Mouse (Mus musculus) limb, embryonic 11.5 days (tissue): ENCODE results near the gene Eif3c. TPM values are rescaled to one million over a fixed set of nuclear protein-coding genes. Genes with fewer than 3 reads are reported as not detected.
A peak's percentile ranks its signal among the peaks of the same experiment; 100 is the strongest.

Experiments used
- ATAC-seq: fragments of 200-750 bp; cut with Nextera tagmentation; 2 replicates; pipeline ENCODE4 v1.8.0; 2017; ENCODE audit warnings: low read depth; ENCODE audit not compliant: insufficient number of reproducible peaks, low FRiP score, low TSS enrichment
- DNase-seq: peaks from one replicate; pipeline ENCODE4 v3.0.0-alpha.2; 2015; ENCODE audit warnings: low spot score
- H3K27ac ChIP-seq: fragments of 300-500 bp; sonication (generic); replicated peaks from 2 replicates; pipeline ENCODE4 v1.5.1; 2014; ENCODE audit warnings: low read depth, mild to moderate bottlenecking, low read length
- H3K27me3 ChIP-seq: fragments of 300-500 bp; sonication (generic); 2 replicates; pipeline ENCODE4 v1.6.1; 2014; ENCODE audit warnings: mild to moderate bottlenecking, low read length, mixed read lengths; ENCODE audit not compliant: control insufficient read depth, insufficient read depth
- H3K36me3 ChIP-seq: fragments of 300-500 bp; sonication (generic); 2 replicates; pipeline ENCODE4 v1.6.1; 2014; ENCODE audit warnings: mild to moderate bottlenecking, low read length, moderate library complexity, mixed read lengths; ENCODE audit not compliant: control insufficient read depth, insufficient read depth
- H3K4me1 ChIP-seq: fragments of 300-500 bp; sonication (generic); 2 replicates; pipeline ENCODE4 v1.6.1; 2014; ENCODE audit warnings: low read length, mixed read lengths; ENCODE audit not compliant: control insufficient read depth, insufficient read depth
- H3K4me2 ChIP-seq: fragments of 300-500 bp; sonication (generic); 2 replicates; pipeline ENCODE4 v1.6.1; 2014; ENCODE audit warnings: low read depth, mild to moderate bottlenecking, moderate library complexity; ENCODE audit not compliant: severe bottlenecking
- H3K4me3 ChIP-seq: fragments of 300-500 bp; sonication (generic); 2 replicates; pipeline ENCODE4 v1.5.1; 2014; ENCODE audit warnings: low read depth, low read length
- H3K9ac ChIP-seq: fragments of 300-500 bp; sonication (generic); 2 replicates; pipeline ENCODE4 v1.6.1; 2014; ENCODE audit warnings: mild to moderate bottlenecking, low read length
- H3K9me3 ChIP-seq: fragments of 300-500 bp; sonication (generic); 2 replicates; pipeline ENCODE4 v1.6.1; 2016; ENCODE audit warnings: low read length; ENCODE audit not compliant: control insufficient read depth
- WGBS: fragments of 180-500 bp; shearing (Covaris S2); extraction: QIAGEN DNeasy Blood & Tissue Kit; methylation state at CpG from one replicate; pipeline ENCODE4 v1.1.7; 2014; 5-methylcytosine and 5-hydroxymethylcytosine counted together
- polyA plus RNA-seq: library from polyadenylated mRNA; unstranded; fragments of >200 nt; fragmentation: Nextera tagmentation; extraction: Ambion mirVana; gene quantifications from 2 replicates; pipeline ENCODE4 v1.2.1, GENCODE M21; 2014

Eif3c gene
- polyA plus RNA-seq, 1 experiment from 2014 or later: 195 TPM

DNA sequence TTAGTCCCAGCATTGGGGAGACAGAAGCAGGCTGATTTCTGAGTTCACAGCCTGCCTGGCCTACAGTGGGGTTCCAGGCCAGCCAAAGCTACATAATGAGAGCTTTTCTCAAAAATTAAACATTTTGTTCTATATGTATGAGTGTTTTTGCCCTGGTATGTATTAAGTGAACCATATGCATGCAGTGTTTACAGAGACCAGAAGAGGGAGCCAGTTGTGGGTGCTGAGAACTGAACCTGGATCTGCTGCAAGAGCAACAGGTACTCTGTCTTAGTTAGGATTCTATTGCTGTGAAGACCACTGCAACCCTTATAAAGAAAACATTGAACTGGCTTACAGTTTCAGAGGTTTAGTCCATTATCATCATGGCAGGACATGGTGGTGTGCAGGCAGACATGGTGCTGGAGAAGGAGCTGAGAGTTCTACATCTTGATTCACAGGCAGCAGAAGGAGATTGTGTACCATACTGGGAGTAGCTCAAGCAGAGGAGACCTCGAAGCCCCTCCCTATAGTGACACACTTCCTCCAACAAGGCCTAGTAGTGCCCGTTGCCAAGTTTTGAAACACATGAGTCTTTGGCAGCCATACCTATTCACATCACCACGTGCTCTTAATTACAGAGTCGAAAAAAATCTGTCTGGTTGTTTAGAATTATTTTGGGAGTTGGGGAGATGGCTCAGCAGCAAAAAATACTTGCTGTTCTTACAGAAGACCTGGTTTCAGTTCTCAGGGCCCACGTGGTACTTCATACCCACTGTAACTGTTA lies 28.2 kb downstream of the Eif3c start:
- Histone ChIP-seq H3K4me1 (no peaks in the 10 kb centered on the region), H3K27me3 (peaks cover 8% of the 10 kb centered on the region; the same call in 1 of the 2 replicates), H3K4me2 (no peak overlapping the region), H3K27ac (no peak overlapping the region), H3K9ac (no peak overlapping the region), H3K36me3 (no peaks in the 10 kb centered on the region), H3K4me3 (no peak overlapping the region), H3K9me3 (no peaks in the 10 kb centered on the region)
- DNase-seq (peak; percentile 58), ATAC-seq (no peak)
- 76% methylated on average over 5 of the region's 5 CpGs for WGBS

DNA sequence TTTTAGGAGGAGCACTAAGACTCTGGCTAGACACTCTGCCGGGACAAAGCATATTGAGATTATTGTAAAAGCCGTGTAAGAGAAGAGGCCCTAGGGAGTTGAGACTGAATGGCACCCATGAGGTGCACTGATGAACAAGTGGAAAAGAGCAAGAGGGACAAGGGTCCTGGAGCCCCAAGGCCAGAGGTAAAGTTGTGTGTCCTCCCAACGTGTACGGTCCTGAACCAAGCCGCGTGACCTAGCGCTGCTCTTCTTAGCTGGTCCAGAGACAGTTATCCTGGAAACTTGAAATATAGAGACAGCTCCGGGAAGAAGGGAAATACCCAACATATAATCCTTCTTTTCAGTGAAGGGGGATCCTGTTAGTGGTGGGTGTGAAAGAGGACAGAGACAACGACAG lies 29.7 kb downstream of the Eif3c start:
- Histone ChIP-seq H3K4me2 (peak overlapping the region; percentile 77; the same call in 1 of the 2 replicates), H3K9ac (peak overlapping the region; percentile 74; the same call in 1 of the 2 replicates), H3K27me3 (peaks cover 8% of the 10 kb centered on the region; the same call in 1 of the 2 replicates), H3K27ac (no peak overlapping the region), H3K4me1 (no peaks in the 10 kb centered on the region), H3K36me3 (no peaks in the 10 kb centered on the region), H3K9me3 (no peaks in the 10 kb centered on the region), H3K4me3 (peak overlapping the region; percentile 39)
- DNase-seq (peak; percentile 31), ATAC-seq (no peak)
- WGBS: 58% methylated on average over 9 of the region's 9 CpGs

DNA sequence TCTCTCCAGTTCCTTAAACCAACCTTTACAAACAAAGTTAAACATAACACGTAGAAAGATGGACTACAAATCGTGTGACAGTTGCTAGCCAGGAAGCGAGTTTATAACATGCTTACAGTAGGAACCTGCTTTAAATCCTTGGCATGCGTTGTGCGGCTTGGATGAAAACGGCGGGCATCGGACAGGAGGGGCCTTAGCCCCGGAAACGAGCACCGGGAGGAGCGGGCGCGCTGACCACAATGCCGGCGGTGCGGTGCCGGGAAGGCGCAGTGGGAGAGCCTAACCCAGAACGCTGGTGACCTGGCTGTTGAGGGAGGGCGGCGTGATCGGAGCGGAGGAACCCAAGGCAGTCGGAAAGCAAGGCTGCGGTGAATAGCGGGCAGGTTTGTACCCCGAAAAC lies 30.4 kb downstream of the Eif3c start:
- Histone ChIP-seq H3K4me1 (no peaks in the 10 kb centered on the region), H3K9me3 (no peaks in the 10 kb centered on the region), H3K27ac (no peak overlapping the region), H3K27me3 (peaks cover 8% of the 10 kb centered on the region; the same call in 1 of the 2 replicates), H3K9ac (peak overlapping the region; percentile 74), H3K4me2 (peak overlapping the region; percentile 77), H3K36me3 (no peaks in the 10 kb centered on the region), H3K4me3 (peak overlapping the region; percentile 39)
- WGBS: 3% methylated on average over 28 of the region's 28 CpGs
- ATAC-seq (no peak), DNase-seq (peak; percentile 65)

DNA sequence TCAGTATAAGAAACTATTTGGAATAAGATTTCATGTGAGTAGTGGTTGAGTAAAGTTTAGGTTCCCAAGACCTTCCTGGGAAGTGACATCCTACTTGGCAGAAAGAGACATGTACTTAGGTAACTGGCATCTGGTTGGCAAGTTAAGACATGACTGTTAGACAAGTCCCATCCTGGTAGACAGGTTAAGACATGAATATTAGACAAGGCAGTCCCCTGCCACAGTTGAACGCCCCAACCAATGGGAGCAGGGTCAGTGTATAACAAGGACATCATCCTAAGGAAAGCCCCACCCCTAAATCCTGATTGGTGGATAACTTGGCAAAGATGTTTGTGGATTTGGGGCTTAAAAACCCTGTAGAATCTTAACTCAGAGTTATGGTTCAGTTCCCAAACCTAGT lies 32.8 kb downstream of the Eif3c start:
- Histone ChIP-seq H3K9me3 (no peaks in the 10 kb centered on the region), H3K27ac (no peak overlapping the region), H3K9ac (no peak overlapping the region), H3K4me2 (no peak overlapping the region), H3K27me3 (peaks cover 8% of the 10 kb centered on the region; the same call in 1 of the 2 replicates), H3K4me1 (no peaks in the 10 kb centered on the region), H3K4me3 (no peak overlapping the region), H3K36me3 (no peaks in the 10 kb centered on the region)
- DNase-seq (no peak), ATAC-seq (no peak)
- 59% methylated on average over 1 of the region's 1 CpGs for WGBS

DNA sequence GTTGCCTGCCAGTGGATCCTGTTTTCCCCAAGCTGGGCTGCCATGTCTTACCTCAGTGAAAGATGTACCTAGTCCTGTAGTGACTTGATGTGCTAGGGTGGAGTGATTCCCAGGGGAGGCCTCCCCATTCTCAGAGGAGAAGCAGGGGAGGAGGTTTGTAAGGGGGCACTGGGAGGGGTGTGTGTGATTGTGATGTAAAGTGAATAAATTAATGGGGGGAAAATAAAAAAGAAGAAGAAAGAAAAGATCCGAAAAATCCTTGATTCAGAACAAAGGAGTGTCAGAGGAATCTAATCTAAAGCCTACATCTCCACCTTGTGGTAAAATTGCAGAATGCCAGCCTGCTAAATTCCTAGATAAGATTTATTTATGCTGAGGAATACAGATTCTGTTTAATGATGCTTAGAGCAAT lies 38.0 kb downstream of the Eif3c start:
- Histone ChIP-seq H3K27ac (no peak overlapping the region), H3K4me1 (no peaks in the 10 kb centered on the region), H3K9ac (peak overlapping the region; percentile 55), H3K4me3 (no peak overlapping the region), H3K27me3 (no peaks in the 10 kb centered on the region), H3K9me3 (no peaks in the 10 kb centered on the region), H3K36me3 (no peaks in the 10 kb centered on the region), H3K4me2 (no peak overlapping the region)
- ATAC-seq: no peak
- peak; percentile 54 for DNase-seq
- WGBS: 11% methylated on average over 1 of the region's 1 CpGs

DNA sequence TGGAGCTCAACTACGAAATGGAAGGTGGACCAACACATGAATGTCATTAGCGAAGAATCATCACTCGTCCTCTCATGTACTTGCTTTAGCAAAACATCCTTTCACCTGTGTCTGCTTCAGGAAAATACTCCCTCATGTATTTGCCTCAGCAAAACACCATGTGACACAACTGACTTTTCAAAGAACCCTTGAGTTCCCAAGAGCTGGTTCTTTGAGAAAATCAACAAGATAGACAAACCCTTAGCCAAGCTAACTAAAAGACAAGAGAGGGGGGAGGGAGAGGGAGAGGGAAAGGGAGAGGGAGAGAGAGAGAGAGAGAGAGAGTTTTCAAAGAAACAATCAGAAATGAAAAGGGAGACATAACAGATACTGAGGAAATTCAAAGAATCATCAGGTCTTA lies 42.9 kb downstream of the Eif3c start:
- Histone ChIP-seq H3K4me3 (no peak overlapping the region), H3K4me2 (no peak overlapping the region), H3K9me3 (no peaks in the 10 kb centered on the region), H3K27ac (no peak overlapping the region), H3K27me3 (no peaks in the 10 kb centered on the region), H3K4me1 (no peaks in the 10 kb centered on the region), H3K36me3 (no peaks in the 10 kb centered on the region), H3K9ac (no peak overlapping the region)
- no peak for DNase-seq
- 79% methylated on average over 3 of the region's 3 CpGs for WGBS
- no peak for ATAC-seq

DNA sequence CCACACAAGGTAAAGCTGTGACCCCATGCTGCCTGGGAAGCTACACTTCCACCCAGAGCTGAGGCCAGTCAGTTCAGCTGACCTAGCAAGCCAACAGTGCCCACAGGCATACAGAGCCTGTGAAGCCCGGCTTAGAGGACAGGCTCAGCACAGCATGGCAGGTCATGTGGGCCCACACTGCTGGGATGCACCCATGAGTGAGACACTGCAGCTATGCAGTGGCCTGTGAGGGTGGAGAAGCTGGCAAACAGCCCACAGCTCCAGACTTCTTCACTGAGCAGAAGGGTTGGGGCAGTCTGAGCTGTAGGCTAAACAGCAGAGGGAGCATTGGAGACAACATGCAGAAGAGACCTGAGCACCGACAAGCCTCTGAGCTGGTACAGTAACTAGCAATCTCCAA lies 46.7 kb downstream of the Eif3c start:
- Histone ChIP-seq H3K4me1 (no peaks in the 10 kb centered on the region), H3K36me3 (no peaks in the 10 kb centered on the region), H3K4me2 (no peak overlapping the region), H3K9ac (no peak overlapping the region), H3K9me3 (no peaks in the 10 kb centered on the region), H3K4me3 (no peak overlapping the region), H3K27me3 (no peaks in the 10 kb centered on the region), H3K27ac (no peak overlapping the region)
- ATAC-seq (no peak), DNase-seq (no peak)
- WGBS: 65% methylated on average over 2 of the region's 2 CpGs

DNA sequence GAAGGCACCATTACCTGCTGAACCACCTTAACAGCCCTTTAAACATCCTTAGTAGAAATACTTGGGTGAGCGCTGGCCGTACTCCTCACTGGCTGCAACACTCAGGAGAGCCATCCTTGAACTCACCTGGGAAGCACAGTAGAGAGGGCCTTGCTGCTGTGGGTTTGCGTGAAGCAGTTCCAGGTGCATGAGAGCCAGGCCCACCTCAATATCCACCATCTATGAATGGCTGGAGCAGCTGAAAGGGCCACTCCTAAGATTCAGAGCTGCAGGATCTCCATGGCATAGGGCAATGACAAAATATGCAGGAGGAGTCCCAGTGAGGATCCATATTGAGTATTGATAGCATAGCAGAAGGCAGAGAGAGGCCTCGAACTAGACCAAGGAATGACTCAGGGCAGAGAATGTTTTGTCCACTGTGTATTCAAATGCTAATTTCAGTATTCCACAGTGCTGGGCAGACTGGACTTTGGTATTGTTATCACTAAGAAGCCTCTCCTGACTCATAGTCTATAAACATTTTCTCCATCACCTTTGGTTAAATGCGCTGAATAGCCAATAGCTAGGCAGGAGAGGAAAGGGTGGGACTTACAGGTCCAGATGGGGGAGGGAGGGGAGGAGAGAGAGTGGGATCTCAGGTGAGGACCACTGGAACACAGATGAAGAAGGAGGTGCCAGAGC lies 47.8 kb downstream of the Eif3c start:
- DNase-seq (no peak), ATAC-seq (no peak)
- Histone ChIP-seq H3K27ac (no peak overlapping the region), H3K4me1 (no peaks in the 10 kb centered on the region), H3K9ac (no peak overlapping the region), H3K9me3 (no peaks in the 10 kb centered on the region), H3K36me3 (no peaks in the 10 kb centered on the region), H3K4me2 (no peak overlapping the region), H3K27me3 (no peaks in the 10 kb centered on the region), H3K4me3 (no peak overlapping the region)
- WGBS: 90% methylated on average over 5 of the region's 5 CpGs
